21 mouse cellular contexts compared by ENCODE assay signal in genomic region chr19:58063541-58063940, GRCm38 (mm10).
A peak's percentile ranks its signal among the peaks of the same experiment; 100 is the strongest.
DNase-seq lines count a peak whose midpoint lies in the region; ATAC-seq lines count a peak whose summit lies in the region.
"Had no signal": no experiment of that assay in that cellular context is flagged by ENCODE, and none has a peak within 500 bp of the region (broad histone marks: within the 10 kb centered on the region; RNA-seq: fewer than 3 reads in every experiment).

No protein-coding gene starts in this region.

- H3K4me1 ChIP-seq in embryonic facial prominence, embryonic 14.5 days (ENCODE audit: control insufficient read depth, insufficient read depth, low read length) = peaks cover 34% of the 10 kb centered on the region
- H3K4me1 ChIP-seq in embryonic facial prominence, embryonic 10.5 days = peaks cover 48% of the 10 kb centered on the region
- peaks cover 27 to 46% of the 10 kb centered on the region in 2 experiments for H3K4me1 ChIP-seq in heart, embryonic 14.5 days (ENCODE audit: control insufficient read depth in 2 of 2, insufficient read depth in 2 of 2, low read length in 2 of 2)
- peaks cover 58% of the 10 kb centered on the region for H3K4me1 ChIP-seq in kidney, embryonic 15.5 days
- peaks cover 57% of the 10 kb centered on the region for H3K4me1 ChIP-seq in neural tube, embryonic 13.5 days (replicated peaks)

- ATAC-seq in embryonic facial prominence, embryonic 14.5 days (ENCODE audit: low read depth) = no peak
- no peak for ATAC-seq in heart, embryonic 14.5 days (ENCODE audit: insufficient number of reproducible peaks, insufficient read depth, low FRiP score, low read depth)
- ATAC-seq in kidney, embryonic 15.5 days (replicated peaks; ENCODE audit: low FRiP score) = no peak
- ATAC-seq in neural tube, embryonic 13.5 days (ENCODE audit: low read depth) = peak; percentile 23; the same call in 1 of the 2 replicates
- ATAC-seq: liver, embryonic 12.5 days; Patski had no signal

- H3K9ac ChIP-seq in embryonic facial prominence, embryonic 14.5 days (ENCODE audit: low read depth, low read length) = no peak overlapping the region
- H3K9ac ChIP-seq in heart, embryonic 14.5 days (ENCODE audit: low read length) = no peak overlapping the region
- no peak overlapping the region for H3K9ac ChIP-seq in kidney, embryonic 15.5 days
- no peak overlapping the region for H3K9ac ChIP-seq in neural tube, embryonic 13.5 days
- H3K9ac ChIP-seq: limb, embryonic 12.5 days; liver, embryonic 12.5 days had no signal

- 31% methylated on average over 6 of the region's 6 CpGs for WGBS in embryonic facial prominence, embryonic 14.5 days
- WGBS in embryonic facial prominence, embryonic 10.5 days = 38% methylated on average over 6 of the region's 6 CpGs
- 54% methylated on average over 6 of the region's 6 CpGs for WGBS in heart, embryonic 14.5 days
- WGBS in kidney, embryonic 15.5 days = 31% methylated on average over 6 of the region's 6 CpGs
- WGBS in neural tube, embryonic 13.5 days = 19% methylated on average over 6 of the region's 6 CpGs

- DNase-seq in embryonic facial prominence, embryonic 14.5 days (ENCODE audit: low spot score) = peak; percentile 33
- no peak for DNase-seq in embryonic facial prominence, embryonic 10.5 days (ENCODE audit: low spot score)
- no peak for DNase-seq in heart, adult 9 months (ENCODE audit: low spot score in 2 of 2)
- no peak for DNase-seq in kidney, adult 8-10 months
- no peak for DNase-seq in neural tube, embryonic 10.5 days (ENCODE audit: extremely low spot score, low spot score)
- DNase-seq: adrenal gland, postnatal 14 days; cerebellum, adult 11 months; cerebellum, postnatal 14 days; embryo, embryonic 11 days; gastrocnemius, postnatal 10 days; kidney, adult 9 months; right cerebral cortex, postnatal 4 days; thymus, adult 2 months had no signal

- H3K4me2 ChIP-seq in embryonic facial prominence, embryonic 14.5 days (ENCODE audit: low read depth, low read length) = no peak overlapping the region
- peak overlapping the region; percentile 44 for H3K4me2 ChIP-seq in heart, embryonic 14.5 days (ENCODE audit: low read length)
- H3K4me2 ChIP-seq in kidney, embryonic 15.5 days = no peak overlapping the region
- no peak overlapping the region for H3K4me2 ChIP-seq in neural tube, embryonic 13.5 days
- H3K4me2 ChIP-seq: limb, embryonic 12.5 days; midbrain, embryonic 11.5 days had no signal

- H3K27me3 ChIP-seq in embryonic facial prominence, embryonic 14.5 days (replicated peaks; ENCODE audit: control insufficient read depth, insufficient read depth, low read length) = no peaks in the 10 kb centered on the region
- peaks cover 9% of the 10 kb centered on the region for H3K27me3 ChIP-seq in embryonic facial prominence, embryonic 10.5 days (replicated peaks; ENCODE audit: low read depth, poor library complexity, severe bottlenecking)
- no peaks in the 10 kb centered on the region for H3K27me3 ChIP-seq in heart, embryonic 14.5 days (ENCODE audit: control insufficient read depth, insufficient read depth, low read length)
- no peaks in the 10 kb centered on the region for H3K27me3 ChIP-seq in kidney, embryonic 15.5 days
- peaks cover 3% of the 10 kb centered on the region; the same call in 1 of the 2 replicates for H3K27me3 ChIP-seq in neural tube, embryonic 13.5 days
- H3K27me3 ChIP-seq: limb, embryonic 12.5 days; Patski had no signal

- no peaks in the 10 kb centered on the region; the same call in 1 of the 2 replicates for H3K36me3 ChIP-seq in embryonic facial prominence, embryonic 14.5 days (ENCODE audit: control insufficient read depth, insufficient read depth, low read length)
- peaks cover 5% of the 10 kb centered on the region; the same call in 1 of the 2 replicates for H3K36me3 ChIP-seq in embryonic facial prominence, embryonic 10.5 days (replicated peaks)
- no peaks in the 10 kb centered on the region for H3K36me3 ChIP-seq in heart, embryonic 14.5 days (ENCODE audit: control insufficient read depth, insufficient read depth, low read length)
- H3K36me3 ChIP-seq in kidney, embryonic 15.5 days = no peaks in the 10 kb centered on the region
- H3K36me3 ChIP-seq in neural tube, embryonic 13.5 days = no peaks in the 10 kb centered on the region
- H3K36me3 ChIP-seq: limb, embryonic 12.5 days; liver, embryonic 12.5 days had no signal

- H3K27ac ChIP-seq in embryonic facial prominence, embryonic 14.5 days (replicated peaks; ENCODE audit: low read depth, low read length) = no peak overlapping the region
- H3K27ac ChIP-seq in embryonic facial prominence, embryonic 10.5 days (replicated peaks) = no peak overlapping the region
- H3K27ac ChIP-seq in heart, embryonic 14.5 days (replicated peaks in 1 of 2; ENCODE audit: control insufficient read depth in 1 of 2, insufficient read depth in 1 of 2, low read depth in 2 of 2, low read length in 2 of 2) = peak overlapping the region in 1 of 2 experiments; percentile 64; a peak in 2 of 4 replicates
- 0 out of 2 replicates have a peak overlapping the region, but pooled peaks have one; percentile 6 for H3K27ac ChIP-seq in kidney, embryonic 15.5 days
- H3K27ac ChIP-seq in neural tube, embryonic 13.5 days (replicated peaks) = peak overlapping the region; percentile 46
- H3K27ac ChIP-seq: limb, embryonic 12.5 days; liver, embryonic 12.5 days had no signal

- H3K4me3 ChIP-seq in embryonic facial prominence, embryonic 14.5 days (ENCODE audit: low read depth, low read length) = no peak overlapping the region
- no peak overlapping the region for H3K4me3 ChIP-seq in embryonic facial prominence, embryonic 10.5 days
- no peak overlapping the region for H3K4me3 ChIP-seq in heart, embryonic 14.5 days (ENCODE audit: control insufficient read depth in 1 of 2, insufficient read depth in 1 of 2, low read depth in 1 of 2, low read length in 2 of 2)
- no peak overlapping the region for H3K4me3 ChIP-seq in kidney, embryonic 15.5 days (replicated peaks)
- no peak overlapping the region for H3K4me3 ChIP-seq in neural tube, embryonic 13.5 days
- H3K4me3 ChIP-seq: limb, embryonic 12.5 days; liver, embryonic 12.5 days; myocyte had no signal

- no peaks in the 10 kb centered on the region for H3K9me3 ChIP-seq in embryonic facial prominence, embryonic 14.5 days (ENCODE audit: control insufficient read depth, low read length)
- H3K9me3 ChIP-seq in embryonic facial prominence, embryonic 10.5 days = no peaks in the 10 kb centered on the region
- no peaks in the 10 kb centered on the region for H3K9me3 ChIP-seq in heart, embryonic 14.5 days (ENCODE audit: control insufficient read depth, low read length)
- H3K9me3 ChIP-seq in kidney, embryonic 15.5 days (replicated peaks) = no peaks in the 10 kb centered on the region
- H3K9me3 ChIP-seq in neural tube, embryonic 13.5 days = no peaks in the 10 kb centered on the region
- H3K9me3 ChIP-seq: limb, embryonic 12.5 days; liver, embryonic 12.5 days had no signal

Comparison
In these comparisons a context has a peak if more than half of its experiments do, and no peak if none do; other contexts are left out.
1. H3K27ac ChIP-seq: peak in kidney, embryonic 15.5 days (single experiment) and neural tube, embryonic 13.5 days (single experiment); none in embryonic facial prominence, embryonic 14.5 days (single experiment) and embryonic facial prominence, embryonic 10.5 days (single experiment).